Mouse (Mus musculus) spleen, adult 12 weeks (tissue): ENCODE results near the gene 9230112D13Rik.
A peak's percentile ranks its signal among the peaks of the same experiment; 100 is the strongest.

Source experiments
- DNase-seq: peaks from one replicate; pipeline ENCODE4 v3.0.0; 2022; ENCODE audit warnings: low spot score

The 9230112D13Rik gene

DNA sequence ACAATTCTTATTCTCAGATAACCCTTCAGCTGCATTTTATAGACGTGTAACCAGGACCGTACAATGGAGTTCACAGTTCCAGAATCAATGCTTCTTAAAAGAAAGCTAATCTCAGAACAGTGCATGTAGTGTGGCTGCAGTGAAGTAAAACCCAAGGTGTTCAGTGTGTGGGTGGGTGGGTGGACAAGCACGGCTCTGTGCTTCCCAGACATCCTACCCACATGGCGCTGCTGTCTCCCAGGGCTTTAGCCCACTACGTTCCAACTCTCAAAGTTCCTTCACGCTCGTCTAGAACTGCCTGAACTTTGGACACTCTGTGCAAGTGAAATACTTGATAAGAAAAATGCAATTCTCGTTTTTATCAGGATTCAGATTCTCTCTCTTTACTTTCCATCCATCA lies at the start of gene 9230112D13Rik:
9230112D13Rik (minus strand) TSS at position 101 of the 400 bp plus-strand sequence.
- DNase-seq, result no peak

DNA sequence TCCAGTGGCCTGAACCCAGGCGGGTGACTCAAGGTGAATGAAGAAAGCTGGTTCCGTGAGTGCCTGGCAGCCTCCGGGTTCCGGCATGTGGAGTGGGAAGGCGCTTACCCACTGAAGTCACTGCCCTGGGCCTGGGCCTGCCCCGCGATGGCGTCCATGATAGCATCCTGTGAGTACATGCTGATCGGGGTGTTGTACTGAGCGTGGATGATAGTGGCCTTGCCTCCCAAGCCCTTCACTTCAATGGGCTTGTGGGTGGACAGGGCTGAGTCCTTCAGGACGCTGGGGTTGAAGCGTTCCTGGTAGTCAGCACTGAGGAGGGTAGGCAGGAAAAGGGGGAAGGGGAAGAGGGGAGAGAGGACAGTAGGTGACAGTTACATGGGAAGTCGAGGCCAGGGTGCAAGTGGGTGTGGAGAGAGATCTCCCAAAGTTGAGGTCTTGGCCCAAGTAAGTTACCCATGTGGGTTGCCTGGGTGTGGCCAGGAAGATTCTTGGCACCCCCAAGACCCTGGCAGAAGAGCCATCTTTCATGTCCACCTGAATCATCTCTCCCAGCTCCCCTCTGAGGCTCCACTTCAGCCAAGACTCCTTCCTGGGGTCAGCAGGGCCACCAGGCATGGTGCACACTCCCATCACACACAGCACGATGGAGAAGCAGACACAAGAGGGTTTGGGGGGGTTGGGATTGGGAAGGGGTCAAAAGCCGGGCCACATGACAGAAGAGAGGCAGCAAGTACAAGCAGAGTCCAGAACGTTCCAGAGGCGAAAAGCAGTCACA lies 49.2 kb upstream of the 9230112D13Rik start:
- DNase-seq, result no peak

DNA sequence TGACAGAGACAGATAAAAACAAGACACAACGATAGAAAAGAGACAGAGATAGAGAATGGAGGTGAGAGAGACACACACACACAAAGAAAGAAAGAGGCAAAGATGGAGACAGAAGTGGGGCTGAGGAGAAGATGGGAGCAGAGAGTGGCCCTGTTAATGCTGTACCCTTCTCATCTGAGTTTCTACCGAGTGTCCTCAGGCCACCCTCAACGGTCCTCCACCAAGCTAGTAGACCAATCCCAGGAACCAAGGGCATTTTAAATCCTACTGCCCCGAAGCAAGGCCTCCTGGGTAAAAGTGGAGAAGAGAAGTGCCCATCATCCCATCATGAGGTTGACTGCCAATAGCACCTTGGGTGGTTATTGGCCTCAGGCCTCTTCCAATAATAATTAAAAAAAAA lies 48.3 kb upstream of the 9230112D13Rik start:
- DNase-seq, result no peak

DNA sequence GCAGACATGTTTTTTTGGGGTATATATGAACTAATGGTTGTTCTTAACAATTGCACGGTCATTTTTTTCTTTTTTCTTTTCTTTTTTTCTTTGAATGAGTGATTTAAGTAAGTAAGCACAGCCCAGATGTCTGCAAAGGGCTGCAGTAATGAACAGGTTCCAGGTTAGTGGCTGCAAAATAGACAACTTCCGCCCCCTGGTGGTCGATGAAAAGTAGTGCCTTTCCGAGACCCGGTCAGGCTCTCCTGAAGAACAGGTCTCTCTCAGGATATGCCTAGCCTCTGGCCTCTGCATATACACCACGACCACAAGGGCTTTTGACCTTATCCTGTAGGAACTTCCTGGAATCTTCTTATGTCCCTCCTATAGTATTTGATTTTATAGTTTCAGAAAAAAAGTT lies 47.7 kb upstream of the 9230112D13Rik start:
- DNase-seq, result peak; percentile 17

DNA sequence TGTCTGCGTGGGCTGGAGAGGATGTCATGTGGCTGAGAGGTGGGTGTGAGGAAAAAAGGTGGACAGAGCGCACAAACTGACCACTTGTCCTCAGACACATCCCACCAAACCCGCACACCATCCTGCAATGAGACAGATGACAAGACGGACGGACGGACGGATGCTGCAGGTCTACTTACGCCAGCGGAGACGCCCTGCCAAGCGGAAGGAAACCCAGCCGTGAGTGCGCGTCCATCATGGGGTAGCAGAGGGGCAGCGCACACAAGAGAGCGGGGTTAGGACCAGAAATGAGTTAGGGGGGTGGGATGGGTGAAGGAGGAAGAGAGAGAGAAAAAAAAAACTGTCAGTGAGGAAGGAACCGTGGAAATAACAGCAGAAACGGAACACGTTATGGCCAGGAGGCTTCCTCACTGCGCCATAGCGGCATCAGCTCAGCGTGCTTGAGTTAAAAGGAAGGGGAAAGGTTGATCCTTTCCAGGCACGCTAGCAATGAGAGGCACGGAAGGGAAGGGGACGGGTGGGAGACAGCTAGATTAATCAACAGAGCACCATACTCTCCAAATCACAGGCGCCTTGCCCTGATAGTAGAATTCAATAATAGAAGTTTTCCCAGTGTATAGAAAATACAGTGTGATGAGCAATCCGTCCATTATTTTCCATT lies 47.1 kb upstream of the 9230112D13Rik start:
- DNase-seq, result no peak

DNA sequence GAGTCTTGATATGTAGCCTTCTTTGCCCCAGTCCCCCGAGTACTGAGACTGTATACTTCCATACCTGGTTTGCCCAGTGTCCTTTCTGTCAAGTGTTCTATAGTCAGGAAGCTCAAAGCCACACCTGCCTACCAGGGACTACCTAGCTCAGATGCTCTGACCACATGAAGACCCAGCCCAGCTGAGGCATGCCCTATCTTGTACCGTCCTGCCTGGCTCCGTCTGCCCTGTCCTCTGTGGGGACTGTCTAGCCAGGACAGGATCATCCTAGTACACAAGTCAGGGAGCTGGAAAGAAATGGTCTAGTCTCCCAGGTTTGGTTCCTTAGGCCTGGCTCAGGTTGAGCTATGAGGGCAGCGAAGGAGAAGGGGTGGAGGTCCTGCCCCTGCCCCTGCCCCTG lies 46.0 kb upstream of the 9230112D13Rik start:
- no peak for DNase-seq

DNA sequence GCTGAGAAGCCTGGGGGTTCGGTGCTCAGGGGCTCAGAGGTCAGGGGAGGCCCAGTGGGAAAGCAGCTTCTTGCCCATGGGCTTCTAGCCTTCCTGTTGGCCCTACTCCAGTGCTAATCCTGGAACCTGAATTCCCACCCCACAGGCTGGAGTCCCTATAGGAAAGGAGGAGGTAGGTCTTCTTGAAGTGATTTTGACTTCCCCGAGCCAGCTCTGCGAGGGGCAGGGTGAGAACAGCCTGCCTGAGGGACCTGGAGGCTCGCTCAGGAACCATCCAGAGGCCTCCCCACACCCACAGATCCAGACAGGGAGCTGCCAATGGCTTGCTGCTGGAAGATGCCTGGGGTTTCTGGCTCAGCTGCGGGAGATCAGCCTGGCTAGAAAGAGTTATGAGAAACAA lies 45.1 kb upstream of the 9230112D13Rik start:
- DNase-seq, result no peak

DNA sequence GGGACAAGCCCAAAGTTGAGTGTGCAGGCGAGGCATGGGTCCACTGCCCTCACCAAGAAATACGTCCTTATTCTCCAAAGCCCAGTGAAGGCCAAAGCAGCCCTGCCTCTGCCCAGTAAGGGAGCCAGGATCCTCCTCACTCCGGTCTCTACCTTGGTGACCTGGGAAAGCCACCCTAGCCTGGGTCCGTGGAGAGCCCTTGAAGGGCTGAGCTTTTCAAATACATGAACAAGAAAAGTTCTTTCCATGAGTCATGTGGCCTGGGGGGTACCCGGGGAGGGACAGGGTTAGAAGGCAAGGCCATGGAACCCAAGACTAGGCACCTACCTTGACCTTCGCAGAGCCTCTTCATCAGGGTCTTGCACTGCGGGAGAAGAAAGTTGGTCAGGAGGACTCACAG lies 43.9 kb upstream of the 9230112D13Rik start:
- DNase-seq, result no peak

DNA sequence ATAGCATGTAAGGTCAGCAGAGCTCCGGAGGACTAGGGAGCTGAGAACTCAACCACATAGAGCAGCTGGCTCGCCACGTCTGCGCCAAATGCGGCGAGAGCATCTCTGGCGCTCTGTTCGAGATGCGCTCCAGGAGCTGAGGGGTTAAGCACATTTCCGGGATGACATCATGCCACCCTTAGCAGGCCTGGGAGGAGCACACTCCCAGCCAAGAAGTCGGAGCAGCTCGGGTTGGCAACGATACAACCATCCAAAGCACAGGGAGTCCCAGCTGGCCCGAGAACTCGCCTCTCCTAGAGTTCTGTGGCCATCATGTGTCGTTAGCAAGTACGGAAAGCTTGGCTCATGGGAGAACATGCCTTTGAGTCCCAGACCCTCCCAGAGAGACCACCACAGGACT lies 43.1 kb upstream of the 9230112D13Rik start:
- DNase-seq, result no peak

DNA sequence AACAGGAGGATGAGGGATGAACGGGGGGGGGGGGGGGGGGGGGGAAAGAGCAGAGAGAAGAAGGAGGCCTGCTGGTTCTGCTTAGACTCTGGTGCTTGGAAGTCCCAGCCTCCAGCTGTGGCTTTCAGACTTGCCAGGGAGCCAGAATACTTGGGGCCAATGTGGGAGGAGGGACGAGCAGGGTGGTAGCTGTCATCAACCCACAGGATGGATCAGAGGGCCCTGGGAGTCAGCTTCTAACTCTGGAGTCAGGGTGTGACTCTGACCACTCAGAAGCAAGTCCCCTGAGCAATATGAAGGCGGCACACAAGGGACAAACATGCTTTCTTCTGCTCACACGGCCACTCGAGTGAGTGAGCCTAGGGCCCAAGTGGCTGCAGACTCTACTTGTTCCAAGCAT lies 42.0 kb upstream of the 9230112D13Rik start:
- DNase-seq, result no peak

DNA sequence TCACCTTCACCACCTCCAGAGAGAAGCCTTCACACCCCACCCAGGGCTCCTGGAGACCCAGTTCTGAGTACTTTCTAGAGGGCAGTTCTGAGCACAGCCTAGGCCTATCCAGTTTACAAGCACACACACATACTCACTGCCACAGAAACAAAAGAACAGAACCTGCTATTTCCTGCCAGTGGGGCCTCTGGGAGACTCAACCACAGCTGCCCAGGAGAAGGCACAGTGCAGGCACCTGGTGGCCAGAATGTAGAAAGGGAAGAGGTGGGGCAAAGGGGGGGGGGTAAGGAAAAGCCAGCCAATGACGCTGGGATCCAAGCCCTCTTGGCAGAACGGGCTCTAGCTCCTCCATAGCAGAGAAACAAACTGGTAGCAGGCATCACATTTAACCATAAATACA lies 39.8 kb upstream of the 9230112D13Rik start:
- DNase-seq, result no peak

DNA sequence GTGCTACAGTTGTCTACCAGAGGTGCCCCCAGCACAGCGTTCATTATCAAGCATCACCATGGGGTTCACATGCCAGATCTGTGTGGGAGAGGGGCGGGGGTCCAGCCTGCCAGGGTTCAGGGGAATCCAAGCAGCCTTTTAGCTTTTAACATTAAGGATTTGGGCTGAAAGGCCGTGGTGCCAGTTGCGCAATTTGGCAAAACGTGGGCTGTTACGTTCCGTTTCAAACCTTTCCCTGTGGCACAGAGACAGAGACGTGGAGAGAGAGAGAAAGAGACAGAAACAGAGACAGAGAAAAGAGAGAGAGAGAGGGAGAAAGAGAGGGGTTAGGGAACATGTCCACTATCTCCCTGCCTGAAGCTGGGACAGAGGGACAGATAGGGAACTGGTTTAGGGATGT lies 39.0 kb upstream of the 9230112D13Rik start:
- no peak for DNase-seq

DNA sequence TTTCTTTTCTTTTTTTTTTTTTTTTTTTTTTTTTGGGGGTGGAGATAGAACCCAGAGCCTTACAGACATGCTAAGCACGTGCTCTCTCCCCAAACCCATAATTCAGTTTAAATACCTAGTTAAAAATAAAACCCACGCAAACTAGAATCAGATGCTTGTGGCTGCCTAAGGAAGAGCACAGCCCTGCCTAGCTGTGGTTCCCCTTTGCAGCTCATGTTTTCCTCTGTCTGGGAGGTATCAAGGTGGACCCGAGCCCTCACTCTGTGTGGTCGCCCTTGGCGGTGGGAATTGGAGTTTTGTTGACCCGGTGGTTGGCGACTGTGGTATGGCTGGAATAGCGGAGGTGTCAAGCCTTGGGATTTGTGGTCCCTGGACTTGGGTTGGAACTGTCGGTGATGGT lies 36.3 kb upstream of the 9230112D13Rik start:
- DNase-seq, result no peak

DNA sequence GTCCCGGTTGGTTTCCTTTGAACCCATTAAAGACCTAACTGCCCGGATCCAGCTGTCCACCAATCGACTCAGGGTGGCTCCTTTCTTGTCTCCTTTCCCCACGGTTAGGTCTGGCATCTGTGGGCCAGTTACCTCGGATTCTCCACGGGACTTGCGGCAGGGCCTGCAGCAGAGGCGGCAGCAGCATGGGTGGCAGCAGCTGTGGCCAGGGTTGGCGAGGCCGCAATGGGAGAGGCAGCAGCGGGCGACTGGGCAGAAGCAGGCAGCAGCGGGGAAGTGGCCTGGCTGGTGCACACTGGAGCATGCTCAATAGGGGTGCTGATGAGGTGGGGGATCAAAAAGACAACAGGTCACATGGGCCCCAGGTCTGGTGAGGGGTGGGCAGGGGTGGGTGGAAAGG lies 32.6 kb upstream of the 9230112D13Rik start:
- no peak for DNase-seq

DNA sequence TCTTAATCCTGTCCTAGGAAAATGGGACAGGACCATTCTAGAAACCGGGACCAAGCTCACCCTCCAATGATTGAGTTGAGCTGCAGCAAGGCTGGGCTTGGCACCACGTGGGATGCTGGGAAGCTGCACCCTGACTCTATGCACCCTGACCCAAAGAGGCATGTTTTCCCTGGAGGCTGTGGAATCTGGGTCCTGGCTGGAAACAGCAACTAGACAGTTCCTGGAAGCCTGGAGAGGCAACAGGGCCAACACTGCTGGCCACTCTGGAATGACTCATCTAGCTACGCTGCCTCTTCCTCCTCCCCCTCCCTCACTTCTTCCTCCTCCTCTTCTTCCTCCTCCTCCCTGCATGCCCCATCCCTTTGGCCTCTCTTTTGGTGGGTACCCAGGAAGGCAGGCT lies 31.4 kb upstream of the 9230112D13Rik start:
- no peak for DNase-seq

DNA sequence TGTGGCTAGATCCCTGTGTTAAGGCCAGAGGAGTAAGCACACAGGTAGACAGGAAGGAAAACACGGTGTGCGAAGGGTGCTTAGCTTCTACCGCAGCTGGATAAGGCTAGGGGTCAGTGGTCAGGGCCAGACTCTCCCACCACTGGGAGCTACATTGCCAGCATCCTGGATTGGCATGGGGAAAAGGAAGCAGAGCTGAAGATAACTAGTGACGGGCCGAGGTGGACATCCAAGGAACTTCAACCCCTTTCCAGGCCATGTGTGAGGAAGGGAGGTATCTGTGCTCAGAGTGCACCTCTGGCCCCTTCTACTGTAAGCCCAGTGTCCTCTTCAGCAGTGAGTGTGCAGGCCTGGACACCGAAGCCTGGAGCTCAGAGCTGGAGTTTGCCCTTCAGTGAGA lies 30.9 kb upstream of the 9230112D13Rik start:
- no peak for DNase-seq

DNA sequence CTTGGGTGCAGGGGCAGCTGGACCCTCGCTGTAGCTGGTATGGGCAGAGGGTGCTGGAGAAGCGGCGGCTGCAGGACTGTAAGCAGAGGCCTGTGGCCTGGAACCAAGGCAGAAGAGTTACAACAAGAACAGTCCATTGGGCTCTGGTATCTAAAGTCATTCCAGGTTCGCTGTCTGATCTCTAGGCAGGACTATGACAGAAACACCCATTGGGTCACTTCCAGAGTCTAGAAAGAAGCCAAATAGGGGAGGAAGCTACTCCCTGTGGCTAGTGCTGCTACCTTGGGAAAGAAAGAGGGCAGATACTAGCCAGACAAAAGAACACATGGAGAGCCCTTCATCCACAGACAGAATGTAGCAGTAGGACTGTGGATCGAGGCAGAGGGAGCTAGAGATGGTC lies 29.6 kb upstream of the 9230112D13Rik start:
- no peak for DNase-seq

DNA sequence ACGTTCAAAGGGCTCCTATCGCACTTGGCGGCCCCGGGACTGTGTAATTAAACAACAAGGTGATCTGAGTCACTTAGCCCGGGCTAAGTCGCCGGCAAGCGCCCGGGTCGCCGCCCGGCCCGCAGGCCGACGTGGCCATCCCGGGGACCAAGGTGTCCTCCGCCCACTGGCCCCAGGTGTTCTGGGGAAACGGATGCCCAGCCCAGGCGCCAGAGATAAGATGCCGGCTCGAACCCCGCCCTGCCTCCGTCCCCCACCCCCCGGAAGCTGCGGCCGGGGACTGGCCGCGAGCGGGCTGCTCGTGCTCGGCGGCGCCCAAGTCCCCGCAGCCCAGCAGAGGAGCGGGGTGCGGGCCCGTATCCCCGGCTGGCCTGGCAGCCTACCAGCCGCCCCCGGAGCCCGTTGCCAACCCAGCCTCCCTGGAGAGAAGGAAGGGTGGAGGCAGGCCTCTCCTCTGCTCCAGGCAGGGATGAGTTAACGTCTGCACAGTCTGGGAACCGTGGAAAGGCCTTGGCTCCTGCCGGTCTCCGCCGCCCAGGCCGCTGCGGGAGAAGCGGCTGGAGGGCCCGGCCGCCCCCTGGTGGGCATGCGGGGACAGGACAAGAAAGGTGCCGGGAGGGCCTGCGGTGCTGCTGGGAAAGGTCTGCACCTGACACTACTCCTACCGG lies 26.5 kb upstream of the 9230112D13Rik start:
- no peak for DNase-seq

DNA sequence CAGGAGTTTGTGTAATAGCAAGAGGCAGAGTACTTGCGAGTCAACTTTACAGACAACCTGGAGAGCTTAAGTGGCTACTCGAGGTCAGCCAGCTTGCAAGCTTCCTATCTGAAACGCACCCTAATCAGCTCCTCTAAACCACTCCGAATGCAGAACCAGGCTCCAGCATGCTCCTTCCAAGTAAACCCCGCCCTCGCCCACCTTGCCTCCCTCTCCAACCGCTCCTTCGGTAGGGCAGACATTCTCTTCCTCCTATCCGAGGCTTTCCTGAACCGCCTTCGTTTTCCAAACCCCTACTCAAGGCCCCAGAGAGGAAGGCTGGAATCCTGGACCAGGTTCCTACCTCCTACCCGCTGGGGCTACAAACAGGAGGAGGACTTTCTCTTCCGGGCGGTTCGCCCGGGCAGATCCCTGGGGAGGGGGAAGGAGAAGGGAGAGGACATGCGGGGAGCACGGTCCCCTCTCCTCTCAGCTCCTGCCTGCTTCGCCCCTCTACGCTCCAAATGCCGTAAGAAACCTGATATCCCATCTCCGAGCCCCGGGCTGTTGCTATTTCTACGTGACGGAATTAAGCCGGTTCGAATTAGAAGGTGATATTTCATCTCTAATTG lies 25.9 kb upstream of the 9230112D13Rik start:
- no peak for DNase-seq

DNA sequence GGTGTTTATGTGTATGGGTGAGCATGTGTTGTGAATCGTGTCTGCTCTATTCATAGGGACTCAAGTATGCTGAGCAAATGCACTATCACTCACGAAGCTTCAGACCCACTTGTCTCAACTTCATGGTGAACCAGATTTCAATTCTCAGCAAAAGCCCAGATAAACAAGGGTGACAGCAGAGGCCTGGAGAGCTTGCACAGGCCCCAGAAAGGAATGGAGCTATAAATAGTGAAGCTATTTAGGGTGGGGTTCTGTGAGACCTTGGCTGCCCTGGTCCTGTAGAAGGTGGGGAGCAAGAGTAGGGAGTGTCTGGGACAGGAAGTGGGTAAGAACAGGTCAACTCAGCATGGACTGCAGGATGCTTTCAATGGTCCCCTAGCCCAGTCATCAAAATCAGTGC lies 21.9 kb upstream of the 9230112D13Rik start:
- DNase-seq, result no peak

DNA sequence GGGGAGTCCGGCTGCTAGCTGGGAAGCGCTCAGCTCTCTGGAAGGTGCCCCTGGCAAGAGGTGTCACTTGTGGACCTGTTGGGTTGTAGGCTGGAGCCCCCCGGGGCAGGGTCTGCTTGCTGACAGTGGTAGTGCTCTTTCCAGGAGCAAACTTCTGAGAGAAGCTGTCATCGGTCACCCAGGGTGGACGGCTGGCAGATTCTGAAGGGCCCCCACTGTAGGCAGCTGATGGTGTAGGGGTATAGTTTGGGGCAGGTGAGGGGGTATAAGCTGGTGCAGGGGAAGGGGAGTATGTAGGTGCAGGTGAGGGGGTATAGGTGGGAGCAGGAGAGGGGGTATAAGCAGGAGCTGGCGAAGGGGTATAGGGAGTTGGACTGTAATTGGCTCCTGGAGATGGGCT lies 21.4 kb upstream of the 9230112D13Rik start:
- DNase-seq, result no peak

DNA sequence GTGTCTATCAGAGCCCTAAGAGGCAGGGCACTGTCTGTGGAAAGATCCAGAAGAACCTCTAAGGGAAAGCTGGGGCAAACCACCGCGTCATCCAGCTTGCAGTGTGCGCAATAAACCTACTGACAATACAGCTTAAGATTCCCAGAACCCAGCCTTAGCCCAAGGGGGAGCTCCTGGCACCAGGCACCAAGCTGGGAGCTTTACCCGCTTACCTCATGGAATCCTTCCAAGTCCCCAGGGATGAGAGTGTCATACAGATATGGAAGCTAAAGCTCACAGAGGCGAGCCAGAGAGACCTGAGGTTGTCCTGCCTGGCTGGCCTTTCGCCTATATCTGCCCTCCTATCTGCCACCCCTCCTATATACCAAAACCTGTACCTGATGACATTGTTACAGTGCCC lies 21.0 kb upstream of the 9230112D13Rik start:
- no peak for DNase-seq

DNA sequence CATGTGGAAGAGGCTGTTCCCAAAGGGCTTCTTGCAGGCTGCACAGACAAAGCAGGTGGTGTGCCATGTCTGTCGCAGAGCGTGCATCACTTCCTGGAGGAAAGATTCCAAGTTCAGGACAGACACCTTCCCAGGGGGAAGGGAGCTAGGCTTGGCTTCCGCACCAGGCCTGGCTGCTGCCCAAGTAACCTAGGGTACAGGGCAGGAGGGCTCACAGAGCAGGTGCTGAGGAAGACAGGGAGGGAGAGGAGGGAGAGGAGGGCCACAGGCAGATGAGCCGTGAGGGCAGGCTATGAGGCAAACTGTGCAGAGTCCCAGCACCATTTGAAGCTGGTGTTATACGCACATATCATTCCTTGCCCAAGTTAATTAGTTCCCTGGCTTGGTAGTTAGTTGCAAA lies 19.3 kb upstream of the 9230112D13Rik start:
- DNase-seq, result no peak
